Mouse (Mus musculus) intestine, embryonic 16.5 days (tissue): ENCODE results near the gene Ppif. TPM values are rescaled to one million over a fixed set of nuclear protein-coding genes. Genes with fewer than 3 reads are reported as not detected.
A peak's percentile ranks its signal among the peaks of the same experiment; 100 is the strongest.

ENCODE experiments used
- ATAC-seq: fragments of 200-750 bp; cut with Nextera tagmentation; 2 replicates; pipeline ENCODE4 v1.8.0; 2017; ENCODE audit warnings: moderate TSS enrichment, moderate library complexity
- H3K27ac ChIP-seq: fragments of 300-500 bp; sonication (generic); 2 replicates; pipeline ENCODE4 v1.5.1; 2014; ENCODE audit warnings: mild to moderate bottlenecking, low read length
- H3K27me3 ChIP-seq: fragments of 300-500 bp; sonication (generic); replicated peaks from 2 replicates; pipeline ENCODE4 v1.6.1; 2014; ENCODE audit warnings: low read length, control low read depth, mixed read lengths; ENCODE audit not compliant: control insufficient read depth, insufficient read depth
- H3K36me3 ChIP-seq: fragments of 300-500 bp; sonication (generic); 2 replicates; pipeline ENCODE4 v1.6.1; 2014; ENCODE audit warnings: low read length, control low read depth; ENCODE audit not compliant: control insufficient read depth, insufficient read depth
- H3K4me1 ChIP-seq: fragments of 300-500 bp; sonication (generic); 2 replicates; pipeline ENCODE4 v1.6.1; 2014; ENCODE audit warnings: low read length, control low read depth, mixed read lengths; ENCODE audit not compliant: control insufficient read depth, insufficient read depth
- H3K4me2 ChIP-seq: fragments of 300-500 bp; sonication (generic); 2 replicates; pipeline ENCODE4 v1.6.1; 2014; ENCODE audit warnings: low read depth, low read length, control low read depth
- H3K4me3 ChIP-seq: fragments of 300-500 bp; sonication (generic); 2 replicates; pipeline ENCODE4 v1.5.1; 2014; ENCODE audit warnings: mild to moderate bottlenecking, low read length
- H3K9ac ChIP-seq: fragments of 300-500 bp; sonication (generic); 2 replicates; pipeline ENCODE4 v1.6.1; 2014; ENCODE audit warnings: low read depth, low read length
- H3K9me3 ChIP-seq: fragments of 300-500 bp; sonication (generic); 2 replicates; pipeline ENCODE4 v1.6.1; 2016; ENCODE audit warnings: low read length, control low read depth; ENCODE audit not compliant: control insufficient read depth
- WGBS: fragments of 180-500 bp; shearing (Covaris S2); extraction: QIAGEN DNeasy Blood & Tissue Kit; methylation state at CpG from one replicate; pipeline ENCODE4 v1.1.7; 2014; 5-methylcytosine and 5-hydroxymethylcytosine counted together
- polyA plus RNA-seq: library from polyadenylated mRNA; unstranded; fragments of >200 nt; fragmentation: Nextera tagmentation; extraction: Ambion mirVana; gene quantifications from 2 replicates; pipeline ENCODE4 v1.2.1, GENCODE M21; 2015

Ppif gene
- polyA plus RNA-seq, 1 experiment from 2014 or later, result 125 TPM

DNA sequence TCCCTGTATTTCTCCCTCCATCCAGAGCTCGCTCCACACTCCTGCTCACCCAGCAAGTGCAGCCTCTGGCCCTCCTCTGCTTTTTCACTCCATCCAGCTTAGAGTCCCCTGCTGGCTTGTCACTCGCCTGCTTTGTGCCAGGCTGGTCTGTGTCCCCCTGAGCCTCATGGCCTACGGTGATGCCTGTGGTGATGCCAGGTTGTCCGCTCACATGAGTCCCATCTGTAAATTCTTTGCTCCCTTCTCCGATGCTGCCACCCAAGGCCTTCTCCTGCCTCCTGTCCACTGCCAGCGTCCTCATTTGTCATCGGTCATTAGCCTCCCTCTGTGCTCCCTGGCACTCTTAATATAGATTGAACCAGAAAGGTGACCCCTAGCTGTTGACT lies 29.7 kb upstream of the Ppif start:
- H3K4me2 ChIP-seq, result no peak overlapping the region
- no peaks in the 10 kb centered on the region for H3K27me3 ChIP-seq
- H3K27ac ChIP-seq, result no peak overlapping the region
- H3K36me3 ChIP-seq, result peaks cover 27% of the 10 kb centered on the region
- WGBS, result 76% methylated on average over 7 of the region's 7 CpGs
- H3K4me1 ChIP-seq, result 0 out of 2 replicates have a peak, but pooled peaks cover 2% of the 10 kb centered on the region
- no peaks in the 10 kb centered on the region for H3K9me3 ChIP-seq
- ATAC-seq, result no peak
- no peak overlapping the region for H3K4me3 ChIP-seq
- H3K9ac ChIP-seq, result no peak overlapping the region

DNA sequence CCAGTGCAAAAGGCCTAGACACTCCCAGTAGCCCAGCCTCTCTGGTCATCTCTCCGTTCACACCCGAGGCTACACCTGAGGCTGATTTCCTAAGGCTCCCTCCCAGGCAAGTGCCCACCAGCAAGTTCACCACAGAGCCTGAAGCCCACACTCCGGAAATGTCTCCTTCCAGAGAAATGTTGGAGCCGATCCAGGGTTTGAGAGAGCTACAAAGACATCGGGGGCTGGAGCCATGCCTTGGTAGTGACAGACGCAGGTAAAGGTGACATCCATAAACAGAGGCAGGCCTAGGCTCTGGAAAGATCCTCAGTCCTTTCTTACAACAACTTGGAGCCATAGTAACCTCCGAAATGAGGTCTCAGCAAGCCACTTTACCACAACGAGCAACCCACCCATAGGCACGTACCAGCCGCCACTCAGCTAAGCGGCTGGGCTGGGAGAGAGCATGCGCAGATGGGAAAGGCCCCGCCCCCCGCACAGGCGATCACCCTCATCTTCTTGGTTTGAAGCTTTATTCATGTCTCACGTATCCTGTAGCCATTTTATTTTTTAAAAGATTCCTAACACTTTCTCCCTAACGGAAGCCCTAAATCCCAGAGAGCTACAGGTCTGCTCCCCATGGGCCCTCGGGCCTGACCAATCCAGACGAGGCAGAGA lies 28.5 kb upstream of the Ppif start:
- Histone ChIP-seq H3K9ac (no peak overlapping the region), H3K4me3 (no peak overlapping the region), H3K27me3 (no peaks in the 10 kb centered on the region), H3K4me2 (no peak overlapping the region), H3K27ac (no peak overlapping the region), H3K9me3 (no peaks in the 10 kb centered on the region), H3K36me3 (peaks cover 27% of the 10 kb centered on the region), H3K4me1 (0 out of 2 replicates have a peak, but pooled peaks cover 2% of the 10 kb centered on the region)
- no peak for ATAC-seq
- WGBS, result 78% methylated on average over 19 of the region's 19 CpGs

DNA sequence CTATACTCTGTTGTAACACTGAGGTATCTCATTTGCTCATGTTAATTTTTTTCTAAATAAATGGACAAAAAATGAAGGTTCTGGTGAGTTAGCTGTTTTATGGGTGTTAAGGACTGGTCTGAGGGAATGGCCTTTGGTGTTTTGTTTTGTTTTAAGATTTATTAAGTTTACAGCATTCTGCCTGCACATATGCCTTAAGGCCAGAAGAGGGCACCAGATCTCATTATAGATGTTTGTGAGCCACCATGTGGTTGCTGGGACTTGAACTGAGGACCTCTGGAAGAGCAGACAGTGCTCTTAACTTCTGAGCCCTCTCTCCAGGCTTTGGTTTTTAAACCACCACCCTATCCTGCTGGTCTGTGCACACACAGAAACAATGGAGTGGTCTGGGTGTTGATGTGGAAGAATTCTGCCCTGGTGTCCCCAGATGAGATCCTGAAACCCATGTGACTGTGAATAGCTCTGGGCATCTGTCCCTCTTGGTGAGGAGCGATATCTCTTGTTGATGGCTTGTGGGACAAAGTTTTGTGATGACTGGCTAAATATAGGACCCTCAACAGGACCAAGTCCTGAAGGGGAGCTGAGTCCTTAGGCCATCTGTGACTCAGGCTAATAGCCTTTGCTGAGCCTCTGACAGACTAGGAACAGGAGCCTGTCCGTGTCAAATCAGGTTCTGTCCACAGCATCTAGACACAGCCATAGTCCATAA lies 27.1 kb upstream of the Ppif start:
- 81% methylated on average over 2 of the region's 2 CpGs for WGBS
- Histone ChIP-seq H3K27ac (no peak overlapping the region), H3K4me3 (no peak overlapping the region), H3K4me2 (no peak overlapping the region), H3K4me1 (0 out of 2 replicates have a peak, but pooled peaks cover 2% of the 10 kb centered on the region), H3K36me3 (peaks cover 16% of the 10 kb centered on the region), H3K9me3 (no peaks in the 10 kb centered on the region), H3K9ac (no peak overlapping the region), H3K27me3 (no peaks in the 10 kb centered on the region)
- ATAC-seq, result no peak

DNA sequence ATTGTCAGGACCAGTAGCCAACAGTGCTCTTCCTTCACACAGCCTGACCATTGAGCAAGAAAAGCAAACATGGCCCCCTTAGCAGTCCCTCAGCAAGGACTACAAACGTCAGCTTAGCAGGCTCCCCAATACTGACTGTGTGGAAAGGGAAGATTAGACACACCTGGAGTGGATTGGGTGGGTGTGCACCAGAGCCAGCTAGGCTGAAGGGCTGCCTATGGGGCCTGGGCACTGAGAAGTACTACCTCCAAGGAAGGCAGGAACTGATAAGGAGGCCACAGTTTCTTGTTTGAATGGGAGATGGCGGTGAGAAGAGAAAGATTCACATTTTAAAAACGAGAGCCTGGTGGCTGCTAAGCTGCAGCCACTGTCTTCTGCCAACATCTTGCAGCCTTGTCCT lies 26.4 kb upstream of the Ppif start:
- no peak overlapping the region for H3K9ac ChIP-seq
- no peak overlapping the region for H3K27ac ChIP-seq
- H3K36me3 ChIP-seq, result peaks cover 14% of the 10 kb centered on the region; the same call in 1 of the 2 replicates
- H3K4me1 ChIP-seq, result 0 out of 2 replicates have a peak, but pooled peaks cover 2% of the 10 kb centered on the region
- 0 out of 2 replicates have a peak, but pooled peaks have one; percentile 27 for ATAC-seq
- H3K4me3 ChIP-seq, result no peak overlapping the region
- no peaks in the 10 kb centered on the region for H3K27me3 ChIP-seq
- WGBS, result 53% methylated on average over 3 of the region's 3 CpGs
- no peaks in the 10 kb centered on the region for H3K9me3 ChIP-seq
- H3K4me2 ChIP-seq, result no peak overlapping the region

DNA sequence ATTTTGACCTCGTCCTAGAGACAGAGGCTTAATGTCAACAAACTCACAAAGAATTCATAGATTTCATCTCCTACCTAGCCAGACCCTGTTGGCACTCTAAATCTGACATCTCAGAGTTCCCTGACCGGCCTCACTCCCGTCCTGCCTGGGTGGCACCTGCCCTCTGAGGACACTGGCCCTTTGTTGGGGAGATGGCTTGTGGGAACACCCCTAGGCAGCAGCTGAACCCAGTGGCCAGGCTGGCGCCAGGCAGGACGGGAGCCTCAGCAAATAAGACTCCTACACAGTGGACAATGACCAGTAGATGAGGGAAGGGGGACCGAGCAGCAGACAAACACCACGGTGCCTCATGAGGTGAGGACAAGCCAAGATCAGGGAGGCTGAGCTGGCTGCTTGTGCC lies 14.3 kb upstream of the Ppif start:
- H3K27ac ChIP-seq, result no peak overlapping the region
- no peak overlapping the region for H3K9ac ChIP-seq
- no peaks in the 10 kb centered on the region for H3K27me3 ChIP-seq
- ATAC-seq, result 0 out of 2 replicates have a peak, but pooled peaks have one; percentile 5
- no peak overlapping the region for H3K4me3 ChIP-seq
- H3K9me3 ChIP-seq, result no peaks in the 10 kb centered on the region
- H3K4me1 ChIP-seq, result no peaks in the 10 kb centered on the region
- H3K36me3 ChIP-seq, result no peaks in the 10 kb centered on the region
- WGBS, result 57% methylated on average over 7 of the region's 7 CpGs
- H3K4me2 ChIP-seq, result no peak overlapping the region

DNA sequence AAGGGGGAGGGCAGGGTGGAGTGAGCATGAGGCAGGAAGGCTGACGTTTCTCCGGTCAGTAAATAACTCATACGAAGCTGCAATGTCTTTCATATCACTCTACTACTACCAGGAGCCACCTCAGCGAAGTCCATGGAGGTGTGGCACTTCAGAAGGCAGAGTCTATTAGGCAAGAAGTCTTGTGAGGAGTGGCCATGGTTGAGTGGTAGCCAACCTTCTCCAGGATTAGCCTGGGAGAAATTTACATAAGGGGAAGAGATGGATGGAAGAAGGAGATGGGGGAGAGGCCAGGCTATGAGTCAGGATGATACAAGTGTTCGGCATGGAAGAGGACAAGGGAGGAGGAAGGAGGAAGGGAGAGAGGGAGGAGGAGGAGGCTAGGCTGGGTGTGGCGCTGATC lies 11.9 kb upstream of the Ppif start:
- no peak overlapping the region for H3K4me3 ChIP-seq
- H3K27ac ChIP-seq, result no peak overlapping the region
- no peak overlapping the region for H3K9ac ChIP-seq
- H3K4me2 ChIP-seq, result no peak overlapping the region
- H3K4me1 ChIP-seq, result peaks cover 4% of the 10 kb centered on the region
- WGBS, result 57% methylated on average over 6 of the region's 6 CpGs
- H3K27me3 ChIP-seq, result no peaks in the 10 kb centered on the region
- no peaks in the 10 kb centered on the region for H3K36me3 ChIP-seq
- no peaks in the 10 kb centered on the region for H3K9me3 ChIP-seq
- ATAC-seq, result 0 out of 2 replicates have a peak, but pooled peaks have one; percentile 27

DNA sequence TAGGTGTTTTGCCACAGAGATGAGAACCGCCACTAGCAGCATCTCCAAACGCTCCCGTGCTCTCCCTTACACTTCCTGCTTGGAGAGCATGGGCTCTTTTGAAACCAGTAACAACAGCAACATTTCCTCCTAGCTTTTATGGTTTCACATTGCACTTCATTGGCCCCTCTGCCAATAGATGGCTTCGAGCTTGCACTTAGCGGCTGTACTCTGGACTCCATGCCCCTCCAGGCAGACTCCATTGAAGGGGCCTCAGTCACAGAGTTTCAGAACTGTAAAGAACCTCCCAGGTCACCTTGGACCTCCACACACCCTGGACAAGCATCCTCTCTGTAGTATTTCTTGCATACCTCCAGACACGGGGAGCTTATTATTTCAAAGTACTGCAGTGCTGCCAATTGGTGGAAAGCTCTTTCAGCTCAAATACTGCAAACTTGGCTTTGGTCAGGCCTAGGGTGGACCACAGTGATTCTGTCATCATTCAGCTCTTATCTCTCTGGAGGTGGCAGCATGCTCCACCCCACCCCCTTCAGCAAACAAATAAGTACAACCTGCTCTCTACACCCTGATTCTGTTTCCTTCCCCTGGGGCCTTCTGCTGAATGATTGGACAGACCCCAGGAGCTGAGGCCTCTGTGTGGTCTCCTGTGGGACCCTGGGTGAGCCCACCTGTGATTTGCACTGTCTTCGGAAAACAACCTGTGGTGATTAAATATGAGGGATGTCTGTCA lies 7.6 kb upstream of the Ppif start:
- Histone ChIP-seq H3K36me3 (no peaks in the 10 kb centered on the region), H3K4me1 (peaks cover 7% of the 10 kb centered on the region), H3K4me2 (peak overlapping the region; percentile 8; the same call in 1 of the 2 replicates), H3K9me3 (no peaks in the 10 kb centered on the region), H3K27ac (peak overlapping the region; percentile 84), H3K27me3 (no peaks in the 10 kb centered on the region), H3K9ac (0 out of 2 replicates have a peak overlapping the region, but pooled peaks have one; percentile 5), H3K4me3 (no peak overlapping the region)
- ATAC-seq, result peak; percentile 90
- whole genome bisulfite sequencing, result 47% methylated on average over 7 of the region's 7 CpGs

DNA sequence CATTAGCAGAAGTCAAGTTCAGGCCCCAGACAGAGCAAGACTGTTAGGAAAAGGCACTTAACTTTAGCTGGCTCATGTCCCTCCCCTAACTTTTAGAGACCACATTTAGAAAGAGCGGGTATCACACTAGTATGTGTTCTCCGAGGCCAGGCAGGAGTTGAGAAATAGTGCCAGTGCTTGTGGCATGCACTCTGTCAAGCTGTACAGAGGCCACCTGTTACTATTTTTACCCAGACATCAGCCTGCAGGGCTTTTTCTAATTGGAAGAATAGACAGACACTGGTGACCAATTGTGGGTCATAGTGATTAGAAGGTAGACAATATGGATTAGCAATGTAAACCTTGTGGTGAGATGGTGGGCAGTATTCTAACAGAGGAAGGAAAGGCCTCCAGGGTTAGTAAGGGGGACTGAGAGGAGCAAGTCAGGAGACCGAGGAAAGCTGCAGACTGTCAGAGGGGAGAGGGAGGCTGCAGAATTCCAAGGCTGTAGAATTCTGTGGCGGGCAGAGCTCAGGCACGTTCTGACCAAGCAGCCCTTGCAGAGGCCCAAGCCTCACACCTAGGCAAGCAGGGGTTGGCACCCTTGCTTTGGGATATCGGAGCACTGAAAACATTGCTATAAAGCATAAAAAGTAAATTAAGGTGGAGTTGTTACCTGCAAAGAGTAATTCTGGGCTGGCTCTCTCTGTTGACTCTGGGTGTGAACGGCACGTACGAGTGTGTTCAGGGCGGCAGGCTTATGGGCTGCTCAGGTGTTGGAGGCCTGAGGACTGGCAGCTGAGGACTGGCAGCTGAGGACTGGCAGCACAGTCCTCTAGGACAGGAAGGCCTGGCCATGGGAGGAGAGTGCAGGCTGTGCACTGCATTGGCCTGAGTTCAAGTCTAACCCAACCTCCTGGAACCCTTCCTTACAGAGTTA lies 6.7 kb upstream of the Ppif start:
- H3K4me1 ChIP-seq, result peaks cover 7% of the 10 kb centered on the region
- H3K4me2 ChIP-seq, result no peak overlapping the region
- 52% methylated on average over 10 of the region's 10 CpGs for WGBS
- H3K27me3 ChIP-seq, result no peaks in the 10 kb centered on the region
- H3K9me3 ChIP-seq, result no peaks in the 10 kb centered on the region
- no peaks in the 10 kb centered on the region for H3K36me3 ChIP-seq
- H3K4me3 ChIP-seq, result no peak overlapping the region
- H3K9ac ChIP-seq, result 0 out of 2 replicates have a peak overlapping the region, but pooled peaks have one; percentile 3
- peak overlapping the region; percentile 84 for H3K27ac ChIP-seq
- peak; percentile 41 for ATAC-seq
